Comparison of ENCODE assay signal across 9 mouse cellular contexts in genomic region chr6:80018765-80019164, GRCm38 (mm10). TPM values are rescaled to one million over a fixed set of nuclear protein-coding genes. Genes with fewer than 3 reads are reported as not detected.
DNase-seq lines count a peak whose midpoint lies in the region; ATAC-seq and TF ChIP-seq lines count a peak whose summit lies in the region.
"Had no signal": no experiment of that assay in that cellular context is flagged by ENCODE, and none has a peak within 500 bp of the region (broad histone marks: within the 10 kb centered on the region; RNA-seq: fewer than 3 reads in every experiment).

Lrrtm4 (plus strand) TSS chr6:80018877.

- no peaks in the 10 kb centered on the region for H3K36me3 ChIP-seq in liver, embryonic 11.5 days (ENCODE audit: control insufficient read depth, insufficient read depth, low read length)
- H3K36me3 ChIP-seq in embryonic facial prominence, embryonic 12.5 days = no peaks in the 10 kb centered on the region
- H3K36me3 ChIP-seq in hindbrain, postnatal 0 days (ENCODE audit: insufficient read depth, low read length) = no peaks in the 10 kb centered on the region
- no peaks in the 10 kb centered on the region for H3K36me3 ChIP-seq in limb, embryonic 13.5 days

- H3K9me3 ChIP-seq in liver, embryonic 11.5 days (ENCODE audit: control insufficient read depth, low read length) = no peaks in the 10 kb centered on the region
- H3K9me3 ChIP-seq in embryonic facial prominence, embryonic 12.5 days = no peaks in the 10 kb centered on the region
- no peaks in the 10 kb centered on the region for H3K9me3 ChIP-seq in hindbrain, postnatal 0 days (ENCODE audit: low read length)
- no peaks in the 10 kb centered on the region for H3K9me3 ChIP-seq in limb, embryonic 13.5 days

- H3K4me2 ChIP-seq in liver, embryonic 11.5 days = peak within 1 kb of the TSS; percentile 58
- H3K4me2 ChIP-seq in embryonic facial prominence, embryonic 12.5 days (replicated peaks) = peak within 1 kb of the TSS; percentile 63
- H3K4me2 ChIP-seq in hindbrain, postnatal 0 days (ENCODE audit: low read depth, low read length) = peak within 1 kb of the TSS; percentile 66
- H3K4me2 ChIP-seq in limb, embryonic 13.5 days (replicated peaks) = peak within 1 kb of the TSS; percentile 71

- H3K4me3 ChIP-seq in liver, embryonic 11.5 days (ENCODE audit: low read depth, low read length) = peak within 1 kb of the TSS; percentile 17; the same call in 1 of the 2 replicates
- peak within 1 kb of the TSS; percentile 25 for H3K4me3 ChIP-seq in embryonic facial prominence, embryonic 12.5 days
- peak within 1 kb of the TSS; percentile 49 for H3K4me3 ChIP-seq in hindbrain, postnatal 0 days (ENCODE audit: low read length)
- peak within 1 kb of the TSS; percentile 41 for H3K4me3 ChIP-seq in limb, embryonic 13.5 days

- TF ChIP-seq CTCF in hindbrain, postnatal 0 days (IDR thresholded peaks at IDR 0.05; ENCODE audit: low read depth) = peak; percentile 67

- ATAC-seq in liver, embryonic 11.5 days (replicated peaks; ENCODE audit: low FRiP score) = no peak
- 0 out of 2 replicates have a peak, but pooled peaks have one; percentile 60 for ATAC-seq in embryonic facial prominence, embryonic 12.5 days (ENCODE audit: insufficient number of reproducible peaks, insufficient read depth, low FRiP score, low TSS enrichment)
- ATAC-seq in hindbrain, postnatal 0 days = peak; percentile 92
- peak; percentile 66; the same call in 1 of the 2 replicates for ATAC-seq in limb, embryonic 13.5 days (ENCODE audit: low FRiP score, low read depth)

- no peak within 1 kb of the TSS for H3K27ac ChIP-seq in liver, embryonic 11.5 days (ENCODE audit: low read depth, low read length)
- H3K27ac ChIP-seq in embryonic facial prominence, embryonic 12.5 days = no peak within 1 kb of the TSS
- H3K27ac ChIP-seq in hindbrain, postnatal 0 days = peak within 1 kb of the TSS; percentile 74; the same call in 1 of the 2 replicates
- H3K27ac ChIP-seq in limb, embryonic 13.5 days = no peak within 1 kb of the TSS
- H3K27ac ChIP-seq: macrophage had no signal

- H3K4me1 ChIP-seq in liver, embryonic 11.5 days (replicated peaks; ENCODE audit: control insufficient read depth, insufficient read depth, low read length) = no peaks in the 10 kb centered on the region
- H3K4me1 ChIP-seq in embryonic facial prominence, embryonic 12.5 days = no peaks in the 10 kb centered on the region
- H3K4me1 ChIP-seq in hindbrain, postnatal 0 days (ENCODE audit: insufficient read depth, low read length) = no peaks in the 10 kb centered on the region
- H3K4me1 ChIP-seq in limb, embryonic 13.5 days = peaks cover 5% of the 10 kb centered on the region

- peak; percentile 31 for DNase-seq in liver, embryonic 11.5 days (ENCODE audit: low spot score)
- DNase-seq in liver = no peak
- peak; percentile 88 for DNase-seq in hindbrain, postnatal 0 days (ENCODE audit: low spot score)
- peak; percentile 35 for DNase-seq in right cerebral cortex, postnatal 4 days
- DNase-seq in thymus, adult 18-20 months = no peak
- DNase-seq in urinary bladder, postnatal 14 days (ENCODE audit: low spot score) = no peak

- H3K27me3 ChIP-seq in liver, embryonic 11.5 days (replicated peaks; ENCODE audit: control insufficient read depth, insufficient read depth, low read length) = no peaks in the 10 kb centered on the region
- no peaks in the 10 kb centered on the region for H3K27me3 ChIP-seq in embryonic facial prominence, embryonic 12.5 days
- H3K27me3 ChIP-seq in hindbrain, postnatal 0 days (ENCODE audit: insufficient read depth, low read length) = no peaks in the 10 kb centered on the region
- H3K27me3 ChIP-seq in limb, embryonic 13.5 days = no peaks in the 10 kb centered on the region

- 32% methylated on average over 6 of the region's 6 CpGs for WGBS in liver, embryonic 11.5 days
- 6% methylated on average over 6 of the region's 6 CpGs for WGBS in embryonic facial prominence, embryonic 12.5 days
- WGBS in hindbrain, postnatal 0 days = 10% methylated on average over 6 of the region's 6 CpGs
- 4% methylated on average over 6 of the region's 6 CpGs for WGBS in limb, embryonic 13.5 days

- H3K9ac ChIP-seq in liver, embryonic 11.5 days (ENCODE audit: low read depth, low read length) = no peak within 1 kb of the TSS
- no peak within 1 kb of the TSS for H3K9ac ChIP-seq in embryonic facial prominence, embryonic 12.5 days
- H3K9ac ChIP-seq in hindbrain, postnatal 0 days (replicated peaks; ENCODE audit: low read length) = peak within 1 kb of the TSS; percentile 60
- peak within 1 kb of the TSS; percentile 50 for H3K9ac ChIP-seq in limb, embryonic 13.5 days

RNA-seq across cellular contexts. Expression of gene Lrrtm4, which starts in this region (rescaled TPM):
- polyA plus RNA-seq in liver, embryonic 11.5 days (2014; fragmentation: Nextera tagmentation; extraction: Ambion mirVana) = 0.19 and 0.71 TPM in 2 replicates
- polyA plus RNA-seq in embryonic facial prominence, embryonic 12.5 days (2016; fragmentation: Nextera tagmentation; extraction: Ambion mirVana) = 1.8 TPM in 2 replicates
- total RNA-seq in hindbrain, postnatal 0 days (2014; rRNA removed) = 30.4 and 34.3 TPM in 2 replicates
- polyA plus RNA-seq in hindbrain, postnatal 0 days (2015; fragmentation: Nextera tagmentation; extraction: Ambion mirVana) = 17.5 and 18.5 TPM in 2 replicates
- polyA plus RNA-seq in limb, embryonic 13.5 days (2015; fragmentation: Nextera tagmentation; extraction: Ambion mirVana) = 2.2 and 2.4 TPM in 2 replicates
- polyA plus RNA-seq: macrophage had no signal

Comparison
In these comparisons a context has a peak if more than half of its experiments do, and no peak if none do; other contexts are left out.
1. Peak in DNase-seq, H3K4me3 ChIP-seq and H3K4me2 ChIP-seq in liver, embryonic 11.5 days; RNA of the gene not detected or under 1 TPM.
2. DNase-seq: peak in hindbrain, postnatal 0 days (single experiment) and right cerebral cortex, postnatal 4 days (single experiment); none in liver (single experiment), thymus, adult 18-20 months (0 of 2) and urinary bladder, postnatal 14 days (single experiment).
3. H3K9ac ChIP-seq: peak in hindbrain, postnatal 0 days (single experiment) and limb, embryonic 13.5 days (single experiment); none in liver, embryonic 11.5 days (single experiment) and embryonic facial prominence, embryonic 12.5 days (single experiment).
4. Peak in every context shown above with its lines, with median percentiles within 50 percentile points of each other: H3K4me2 ChIP-seq and H3K4me3 ChIP-seq.